Mouse (Mus musculus) cortical plate, adult 2 months (tissue): ENCODE data around the gene Reg3b. TPM values are rescaled to one million over a fixed set of nuclear protein-coding genes. Genes with fewer than 3 reads are reported as not detected.

ENCODE experiments used
- polyA plus RNA-seq: library from polyadenylated mRNA; depleted of rRNA; stranded (reverse); fragments of >200 nt; gene quantifications from 2 replicates; pipeline ENCODE4 v1.2.3, GENCODE M21; 2012; rRNA removed

Reg3b gene
- polyA plus RNA-seq, 1 experiment, result 0.38 TPM

Other genes starting within 250 kb of the Reg3b start
- gene Reg3d, start 8.2 kb downstream of the Reg3b start, polyA plus RNA-seq, result not detected in 2 replicates
- gene Reg3a, start 10.1 kb downstream of the Reg3b start, polyA plus RNA-seq, result not detected in 2 replicates
- not detected in 2 replicates for gene Reg2, start 25.0 kb downstream of the Reg3b start, polyA plus RNA-seq
- gene Reg1, start 52.1 kb downstream of the Reg3b start, polyA plus RNA-seq, result not detected in 2 replicates
- 0.19 TPM in 1 of 2 replicates, not detected in the other for gene Reg3g, start 98.2 kb downstream of the Reg3b start, polyA plus RNA-seq